Mouse (Mus musculus): ENCODE results near the gene V1rd19. TPM values are rescaled to one million over a fixed set of nuclear protein-coding genes. Genes with fewer than 3 reads are reported as not detected.
"Not testable (repeated sequence)": the region's sequence is repeated elsewhere in the genome, so short reads cannot be mapped to it uniquely, and the experiment has no call there.

Gene V1rd19
- polyA plus RNA-seq (2015; fragmentation: Nextera tagmentation; extraction: Ambion mirVana) = not detected in 2 replicates

GRCm38 (mm10) chr7:24001391-24001790 lies at the start of gene V1rd19:
TSS of gene V1rd19 (plus strand) at chr7:24001691.
- H3K9ac ChIP-seq (replicated peaks) = no peak within 1 kb of the TSS
- H3K4me3 ChIP-seq (ENCODE audit: low read depth, low read length) = no peak within 1 kb of the TSS
- H3K4me2 ChIP-seq (ENCODE audit: low read depth, low read length) = no peak within 1 kb of the TSS
- no peak within 1 kb of the TSS for H3K27ac ChIP-seq (ENCODE audit: low read depth)
- H3K36me3 ChIP-seq (replicated peaks; ENCODE audit: insufficient read depth, low read length) = no peaks in the 10 kb centered on the region
- DNase-seq (no peak), ATAC-seq (no peak)
- no peaks in the 10 kb centered on the region for H3K4me1 ChIP-seq (ENCODE audit: insufficient read depth)
- H3K9me3 ChIP-seq (ENCODE audit: low read length) = no peaks in the 10 kb centered on the region
- no peak for TF ChIP-seq CTCF (IDR thresholded peaks at IDR 0.05; ENCODE audit: low read depth)
- TF ChIP-seq EP300 (IDR thresholded peaks at IDR 0.05; ENCODE audit: low read depth) = no peak
- no peaks in the 10 kb centered on the region for H3K27me3 ChIP-seq (ENCODE audit: insufficient read depth, low read length)
- 53% methylated on average over 2 of the region's 2 CpGs for WGBS (ENCODE audit: insufficient replicate concordance)

- WGBS (ENCODE audit: insufficient replicate concordance) = 37% methylated on average over 3 of the region's 3 CpGs
Measured at GRCm38 (mm10) chr7:23968044-23968443, 33.4 kb upstream of the V1rd19 start.

DNA sequence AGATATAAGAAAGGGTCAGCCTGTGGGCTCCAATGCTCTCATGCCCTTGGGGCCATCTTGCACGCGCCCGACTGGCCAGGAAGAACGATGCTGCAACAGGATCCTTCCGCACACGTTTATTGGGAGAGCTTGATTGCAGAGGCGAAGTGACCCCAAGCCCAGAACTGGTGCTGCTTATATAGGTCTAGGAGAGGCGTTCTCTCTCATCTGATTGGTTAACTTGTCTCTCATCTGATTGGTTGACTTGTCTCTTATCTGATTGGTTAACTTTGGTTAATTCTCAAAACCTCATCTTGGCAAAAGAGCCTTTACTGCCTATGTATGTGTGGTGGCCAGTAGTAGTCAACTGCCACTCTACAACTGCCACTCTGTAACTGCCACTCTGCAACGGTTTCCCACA lies 27.2 kb upstream of the V1rd19 start, which contains the start of gene Vmn1r181:
TSS of gene Vmn1r181 (plus strand) at position 301 of the 400 bp plus-strand sequence.
- not testable (repeated sequence) for H3K9ac ChIP-seq (replicated peaks); DNase-seq; H3K27me3 ChIP-seq (ENCODE audit: insufficient read depth, low read length); H3K4me2 ChIP-seq (ENCODE audit: low read depth, low read length); ATAC-seq; H3K27ac ChIP-seq (ENCODE audit: low read depth); H3K9me3 ChIP-seq (ENCODE audit: low read length); H3K4me3 ChIP-seq (ENCODE audit: low read depth, low read length); H3K4me1 ChIP-seq (ENCODE audit: insufficient read depth); H3K36me3 ChIP-seq (replicated peaks; ENCODE audit: insufficient read depth, low read length)
- 74% methylated on average over 9 of the region's 9 CpGs for WGBS (ENCODE audit: insufficient replicate concordance)

More at GRCm38 (mm10) chr7:23968044-23968443, 33.4 kb upstream of the V1rd19 start:
- not testable (repeated sequence) for H3K9me3 ChIP-seq (ENCODE audit: low read length); H3K9ac ChIP-seq (replicated peaks); DNase-seq; H3K36me3 ChIP-seq (replicated peaks; ENCODE audit: insufficient read depth, low read length); H3K4me1 ChIP-seq (ENCODE audit: insufficient read depth); H3K27ac ChIP-seq (ENCODE audit: low read depth); H3K4me2 ChIP-seq (ENCODE audit: low read depth, low read length); H3K27me3 ChIP-seq (ENCODE audit: insufficient read depth, low read length); H3K4me3 ChIP-seq (ENCODE audit: low read depth, low read length); ATAC-seq
- TF ChIP-seq CTCF (IDR thresholded peaks at IDR 0.05; ENCODE audit: low read depth) = peak; percentile 44

GRCm38 (mm10) chr7:24052660-24053304 lies 51.3 kb downstream of the V1rd19 start, which contains the start of gene Vmn1r183:
TSS of gene Vmn1r183 (plus strand) at chr7:24053254.
- WGBS (ENCODE audit: insufficient replicate concordance) = 73% methylated on average over 4 of the region's 4 CpGs

More at GRCm38 (mm10) chr7:24052660-24053304, 51.3 kb downstream of the V1rd19 start, which contains the start of gene Vmn1r183:
- H3K27ac ChIP-seq (ENCODE audit: low read depth) = no peak within 1 kb of the TSS
- H3K27me3 ChIP-seq (ENCODE audit: insufficient read depth, low read length) = no peaks in the 10 kb centered on the region
- H3K4me1 ChIP-seq (ENCODE audit: insufficient read depth) = no peaks in the 10 kb centered on the region
- H3K4me3 ChIP-seq (ENCODE audit: low read depth, low read length) = no peak within 1 kb of the TSS
- DNase-seq (no peak), ATAC-seq (no peak)
- H3K36me3 ChIP-seq (replicated peaks; ENCODE audit: insufficient read depth, low read length) = no peaks in the 10 kb centered on the region
- H3K4me2 ChIP-seq (ENCODE audit: low read depth, low read length) = no peak within 1 kb of the TSS
- H3K9ac ChIP-seq (replicated peaks) = no peak within 1 kb of the TSS
- no peak for TF ChIP-seq CTCF (IDR thresholded peaks at IDR 0.05; ENCODE audit: low read depth)
- TF ChIP-seq EP300 (IDR thresholded peaks at IDR 0.05; ENCODE audit: low read depth) = no peak
- H3K9me3 ChIP-seq (ENCODE audit: low read length) = no peaks in the 10 kb centered on the region

Other genes with a start within 250 kb of the V1rd19 start
- gene Vmn1r174, start 249.4 kb upstream of the V1rd19 start, polyA plus RNA-seq (2015; fragmentation: Nextera tagmentation; extraction: Ambion mirVana) = not detected in 2 replicates
- not detected in 2 replicates for gene Vmn1r175, start 191.0 kb upstream of the V1rd19 start, polyA plus RNA-seq (2015; fragmentation: Nextera tagmentation; extraction: Ambion mirVana)
- not detected in 2 replicates for gene Vmn1r176, start 164.3 kb upstream of the V1rd19 start, polyA plus RNA-seq (2015; fragmentation: Nextera tagmentation; extraction: Ambion mirVana)
- not detected in 2 replicates for gene Vmn1r177, start 135.2 kb upstream of the V1rd19 start, polyA plus RNA-seq (2015; fragmentation: Nextera tagmentation; extraction: Ambion mirVana)
- gene Vmn1r178, start 109.7 kb upstream of the V1rd19 start, polyA plus RNA-seq (2015; fragmentation: Nextera tagmentation; extraction: Ambion mirVana) = not detected in 2 replicates
- not detected in 2 replicates for gene Vmn1r179, start 74.7 kb upstream of the V1rd19 start, polyA plus RNA-seq (2015; fragmentation: Nextera tagmentation; extraction: Ambion mirVana)
- not detected in 2 replicates for gene Vmn1r180, start 51.1 kb upstream of the V1rd19 start, polyA plus RNA-seq (2015; fragmentation: Nextera tagmentation; extraction: Ambion mirVana)
- gene Vmn1r181, start 27.1 kb upstream of the V1rd19 start, polyA plus RNA-seq (2015; fragmentation: Nextera tagmentation; extraction: Ambion mirVana) = not detected in 2 replicates
- gene Vmn1r183, start 51.6 kb downstream of the V1rd19 start, polyA plus RNA-seq (2015; fragmentation: Nextera tagmentation; extraction: Ambion mirVana) = not detected in 2 replicates
- 3.2 and 4.0 TPM in 2 replicates for gene Zfp180, start 80.2 kb downstream of the V1rd19 start, polyA plus RNA-seq (2015; fragmentation: Nextera tagmentation; extraction: Ambion mirVana)
- gene Zfp112, start 110.6 kb downstream of the V1rd19 start, polyA plus RNA-seq (2015; fragmentation: Nextera tagmentation; extraction: Ambion mirVana) = 0.76 and 0.86 TPM in 2 replicates
- 2.8 and 3.3 TPM in 2 replicates for gene Zfp235, start 132.5 kb downstream of the V1rd19 start, polyA plus RNA-seq (2015; fragmentation: Nextera tagmentation; extraction: Ambion mirVana)
- gene Zfp114, start 173.4 kb downstream of the V1rd19 start, polyA plus RNA-seq (2015; fragmentation: Nextera tagmentation; extraction: Ambion mirVana) = 0.13 and 0.19 TPM in 2 replicates
- gene Zfp111, start 209.8 kb downstream of the V1rd19 start, polyA plus RNA-seq (2015; fragmentation: Nextera tagmentation; extraction: Ambion mirVana) = 0.93 and 1.0 TPM in 2 replicates
- gene Zfp109, start 235.9 kb downstream of the V1rd19 start, polyA plus RNA-seq (2015; fragmentation: Nextera tagmentation; extraction: Ambion mirVana) = 0.40 and 0.65 TPM in 2 replicates